Mouse (Mus musculus): ENCODE data around the gene Enox1. TPM values are rescaled to one million over a fixed set of nuclear protein-coding genes. Genes with fewer than 3 reads are reported as not detected.

Enox1 gene
- polyA plus RNA-seq, 1 experiment from 2014 or later, result 18.3 TPM

GRCm38 (mm10) chr14:77406241-77407114, 249.9 kb downstream of the Enox1 start:
- Histone ChIP-seq H3K9me3 (ENCODE audit: control insufficient read depth, low read length) (no peaks in the 10 kb centered on the region), H3K4me1 (replicated peaks; ENCODE audit: control insufficient read depth, insufficient read depth, low read length) (no peaks in the 10 kb centered on the region), H3K27ac (ENCODE audit: low read depth, low read length) (no peak overlapping the region), H3K9ac (ENCODE audit: low read depth, low read length) (no peak overlapping the region), H3K27me3 (ENCODE audit: control insufficient read depth, insufficient read depth, low read length) (no peaks in the 10 kb centered on the region), H3K4me3 (ENCODE audit: low read depth, low read length) (no peak overlapping the region), H3K4me2 (replicated peaks; ENCODE audit: low read depth, low read length) (no peak overlapping the region), H3K36me3 (ENCODE audit: control insufficient read depth, insufficient read depth, low read length) (no peaks in the 10 kb centered on the region)
- 77% methylated on average over 5 of the region's 5 CpGs for WGBS
- no peak for ATAC-seq (ENCODE audit: low FRiP score)
- DNase-seq (ENCODE audit: low spot score), result no peak

- H3K9ac ChIP-seq (ENCODE audit: low read depth, low read length), result no peak overlapping the region
- H3K9me3 ChIP-seq (ENCODE audit: control insufficient read depth, low read length), result no peaks in the 10 kb centered on the region
- no peak overlapping the region for H3K27ac ChIP-seq (ENCODE audit: low read depth, low read length)
- H3K4me1 ChIP-seq (replicated peaks; ENCODE audit: control insufficient read depth, insufficient read depth, low read length), result no peaks in the 10 kb centered on the region
- H3K4me2 ChIP-seq (replicated peaks; ENCODE audit: low read depth, low read length), result no peak overlapping the region
- H3K4me3 ChIP-seq (ENCODE audit: low read depth, low read length), result no peak overlapping the region
- H3K36me3 ChIP-seq (ENCODE audit: control insufficient read depth, insufficient read depth, low read length), result no peaks in the 10 kb centered on the region
- 82% methylated on average over 8 of the region's 8 CpGs for WGBS
- no peak for DNase-seq (ENCODE audit: low spot score)
- H3K27me3 ChIP-seq (ENCODE audit: control insufficient read depth, insufficient read depth, low read length), result no peaks in the 10 kb centered on the region
- no peak for ATAC-seq (ENCODE audit: low FRiP score)
Observed at GRCm38 (mm10) chr14:77409271-77409940, 252.8 kb downstream of the Enox1 start.

GRCm38 (mm10) chr14:77410354-77410753, 253.8 kb downstream of the Enox1 start:
- Histone ChIP-seq H3K9me3 (ENCODE audit: control insufficient read depth, low read length) (no peaks in the 10 kb centered on the region), H3K36me3 (ENCODE audit: control insufficient read depth, insufficient read depth, low read length) (no peaks in the 10 kb centered on the region), H3K27me3 (ENCODE audit: control insufficient read depth, insufficient read depth, low read length) (no peaks in the 10 kb centered on the region), H3K4me1 (replicated peaks; ENCODE audit: control insufficient read depth, insufficient read depth, low read length) (no peaks in the 10 kb centered on the region), H3K9ac (ENCODE audit: low read depth, low read length) (no peak overlapping the region), H3K4me3 (ENCODE audit: low read depth, low read length) (no peak overlapping the region), H3K27ac (ENCODE audit: low read depth, low read length) (no peak overlapping the region), H3K4me2 (replicated peaks; ENCODE audit: low read depth, low read length) (no peak overlapping the region)
- DNase-seq (ENCODE audit: low spot score) (no peak), ATAC-seq (ENCODE audit: low FRiP score) (no peak)
- WGBS, result 90% methylated on average over 9 of the region's 9 CpGs

GRCm38 (mm10) chr14:77413106-77413505, 256.5 kb downstream of the Enox1 start:
- H3K27ac ChIP-seq (ENCODE audit: low read depth, low read length), result no peak overlapping the region
- no peaks in the 10 kb centered on the region for H3K36me3 ChIP-seq (ENCODE audit: control insufficient read depth, insufficient read depth, low read length)
- ATAC-seq (ENCODE audit: low FRiP score) (no peak), DNase-seq (ENCODE audit: low spot score) (no peak)
- no peak overlapping the region for H3K4me3 ChIP-seq (ENCODE audit: low read depth, low read length)
- no peaks in the 10 kb centered on the region for H3K9me3 ChIP-seq (ENCODE audit: control insufficient read depth, low read length)
- no peaks in the 10 kb centered on the region for H3K27me3 ChIP-seq (ENCODE audit: control insufficient read depth, insufficient read depth, low read length)
- H3K4me1 ChIP-seq (replicated peaks; ENCODE audit: control insufficient read depth, insufficient read depth, low read length), result no peaks in the 10 kb centered on the region
- WGBS, result 86% methylated on average over 5 of the region's 5 CpGs
- no peak overlapping the region for H3K9ac ChIP-seq (ENCODE audit: low read depth, low read length)
- no peak overlapping the region for H3K4me2 ChIP-seq (replicated peaks; ENCODE audit: low read depth, low read length)

- Histone ChIP-seq H3K27ac (ENCODE audit: low read depth, low read length) (no peak overlapping the region), H3K9me3 (ENCODE audit: control insufficient read depth, low read length) (no peaks in the 10 kb centered on the region), H3K4me3 (ENCODE audit: low read depth, low read length) (no peak overlapping the region), H3K4me2 (replicated peaks; ENCODE audit: low read depth, low read length) (no peak overlapping the region), H3K4me1 (replicated peaks; ENCODE audit: control insufficient read depth, insufficient read depth, low read length) (no peaks in the 10 kb centered on the region), H3K9ac (ENCODE audit: low read depth, low read length) (no peak overlapping the region), H3K27me3 (ENCODE audit: control insufficient read depth, insufficient read depth, low read length) (no peaks in the 10 kb centered on the region), H3K36me3 (ENCODE audit: control insufficient read depth, insufficient read depth, low read length) (no peaks in the 10 kb centered on the region)
- DNase-seq (ENCODE audit: low spot score) (no peak), ATAC-seq (ENCODE audit: low FRiP score) (no peak)
- WGBS, result 87% methylated on average over 2 of the region's 2 CpGs
Observed at GRCm38 (mm10) chr14:77416358-77416757, 259.8 kb downstream of the Enox1 start.

- 75% methylated on average over 6 of the region's 6 CpGs for WGBS
- Histone ChIP-seq H3K4me1 (replicated peaks; ENCODE audit: control insufficient read depth, insufficient read depth, low read length) (no peaks in the 10 kb centered on the region), H3K27me3 (ENCODE audit: control insufficient read depth, insufficient read depth, low read length) (no peaks in the 10 kb centered on the region), H3K9me3 (ENCODE audit: control insufficient read depth, low read length) (no peaks in the 10 kb centered on the region), H3K9ac (ENCODE audit: low read depth, low read length) (no peak overlapping the region), H3K27ac (ENCODE audit: low read depth, low read length) (no peak overlapping the region), H3K4me3 (ENCODE audit: low read depth, low read length) (no peak overlapping the region), H3K4me2 (replicated peaks; ENCODE audit: low read depth, low read length) (no peak overlapping the region), H3K36me3 (ENCODE audit: control insufficient read depth, insufficient read depth, low read length) (no peaks in the 10 kb centered on the region)
- DNase-seq (ENCODE audit: low spot score), result no peak
- no peak for ATAC-seq (ENCODE audit: low FRiP score)
Observed at GRCm38 (mm10) chr14:77421031-77421430, 264.5 kb downstream of the Enox1 start.

GRCm38 (mm10) chr14:77423194-77423593, 266.6 kb downstream of the Enox1 start:
- Histone ChIP-seq H3K4me3 (ENCODE audit: low read depth, low read length) (no peak overlapping the region), H3K9ac (ENCODE audit: low read depth, low read length) (no peak overlapping the region), H3K27me3 (ENCODE audit: control insufficient read depth, insufficient read depth, low read length) (no peaks in the 10 kb centered on the region), H3K9me3 (ENCODE audit: control insufficient read depth, low read length) (no peaks in the 10 kb centered on the region), H3K4me2 (replicated peaks; ENCODE audit: low read depth, low read length) (no peak overlapping the region), H3K27ac (ENCODE audit: low read depth, low read length) (no peak overlapping the region), H3K4me1 (replicated peaks; ENCODE audit: control insufficient read depth, insufficient read depth, low read length) (no peaks in the 10 kb centered on the region), H3K36me3 (ENCODE audit: control insufficient read depth, insufficient read depth, low read length) (no peaks in the 10 kb centered on the region)
- DNase-seq (ENCODE audit: low spot score), result no peak
- WGBS, result 79% methylated on average over 9 of the region's 9 CpGs
- no peak for ATAC-seq (ENCODE audit: low FRiP score)

GRCm38 (mm10) chr14:77439426-77439825, 282.9 kb downstream of the Enox1 start:
- Histone ChIP-seq H3K4me3 (ENCODE audit: low read depth, low read length) (no peak overlapping the region), H3K4me2 (replicated peaks; ENCODE audit: low read depth, low read length) (no peak overlapping the region), H3K9me3 (ENCODE audit: control insufficient read depth, low read length) (no peaks in the 10 kb centered on the region), H3K9ac (ENCODE audit: low read depth, low read length) (no peak overlapping the region), H3K27ac (ENCODE audit: low read depth, low read length) (no peak overlapping the region), H3K27me3 (ENCODE audit: control insufficient read depth, insufficient read depth, low read length) (no peaks in the 10 kb centered on the region), H3K36me3 (ENCODE audit: control insufficient read depth, insufficient read depth, low read length) (no peaks in the 10 kb centered on the region), H3K4me1 (replicated peaks; ENCODE audit: control insufficient read depth, insufficient read depth, low read length) (no peaks in the 10 kb centered on the region)
- DNase-seq (ENCODE audit: low spot score) (no peak), ATAC-seq (ENCODE audit: low FRiP score) (no peak)
- 93% methylated on average over 5 of the region's 5 CpGs for WGBS

GRCm38 (mm10) chr14:77440805-77441204, 284.2 kb downstream of the Enox1 start:
- WGBS, result 89% methylated on average over 7 of the region's 7 CpGs
- H3K4me1 ChIP-seq (replicated peaks; ENCODE audit: control insufficient read depth, insufficient read depth, low read length), result no peaks in the 10 kb centered on the region
- H3K27ac ChIP-seq (ENCODE audit: low read depth, low read length), result no peak overlapping the region
- H3K4me3 ChIP-seq (ENCODE audit: low read depth, low read length), result no peak overlapping the region
- H3K36me3 ChIP-seq (ENCODE audit: control insufficient read depth, insufficient read depth, low read length), result no peaks in the 10 kb centered on the region
- no peaks in the 10 kb centered on the region for H3K27me3 ChIP-seq (ENCODE audit: control insufficient read depth, insufficient read depth, low read length)
- no peak overlapping the region for H3K4me2 ChIP-seq (replicated peaks; ENCODE audit: low read depth, low read length)
- ATAC-seq (ENCODE audit: low FRiP score) (no peak), DNase-seq (ENCODE audit: low spot score) (no peak)
- no peak overlapping the region for H3K9ac ChIP-seq (ENCODE audit: low read depth, low read length)
- H3K9me3 ChIP-seq (ENCODE audit: control insufficient read depth, low read length), result no peaks in the 10 kb centered on the region

Measured in hindbrain, embryonic 11.5 days (tissue).